Mouse (Mus musculus) thymus, adult 2 months (tissue): ENCODE results near the gene Alg2. TPM values are rescaled to one million over a fixed set of nuclear protein-coding genes. Genes with fewer than 3 reads are reported as not detected.

Experiments used
- DNase-seq: peaks from one replicate; pipeline ENCODE4 v3.0.0; 2021
- H3K27ac ChIP-seq: fragments of 200-500 bp; 2 replicates; pipeline ENCODE4 v1.5.1; 2012; ENCODE audit warnings: low read length, control low read depth; ENCODE audit not compliant: control insufficient read depth, insufficient read depth
- H3K27me3 ChIP-seq: fragments of 200-500 bp; 2 replicates; pipeline ENCODE4 v1.6.1; 2012; ENCODE audit warnings: mild to moderate bottlenecking, low read length, moderate library complexity, mixed read lengths; ENCODE audit not compliant: control insufficient read depth, insufficient read depth
- H3K36me3 ChIP-seq: fragments of 200-500 bp; 2 replicates; pipeline ENCODE4 v1.6.1; 2012; ENCODE audit warnings: mild to moderate bottlenecking, low read length, moderate library complexity; ENCODE audit not compliant: control insufficient read depth, insufficient read depth
- H3K4me1 ChIP-seq: fragments of 200-500 bp; replicated peaks from 2 replicates; pipeline ENCODE4 v1.6.1; 2012; ENCODE audit warnings: low read length; ENCODE audit not compliant: control insufficient read depth, insufficient read depth
- H3K4me3 ChIP-seq: fragments of 200-500 bp; 2 replicates; pipeline ENCODE4 v1.5.1; 2012; ENCODE audit warnings: mild to moderate bottlenecking, low read length, control low read depth, moderate library complexity; ENCODE audit not compliant: control insufficient read depth, insufficient read depth
- CTCF ChIP-seq: fragments of 200-500 bp; IDR thresholded peaks from 2 replicates; pipeline ENCODE4 v1.5.1; 2012; ENCODE audit warnings: mild to moderate bottlenecking, control low read depth, low read length, moderate library complexity, borderline replicate concordance; ENCODE audit not compliant: control insufficient read depth, poor library complexity, insufficient read depth; ENCODE audit errors: extremely low read depth
- POLR2A ChIP-seq: fragments of 200-500 bp; IDR thresholded peaks from 2 replicates; pipeline ENCODE4 v1.6.1; 2012; ENCODE audit warnings: mild to moderate bottlenecking, low read length, control low read depth, moderate library complexity; ENCODE audit not compliant: control insufficient read depth, poor library complexity, insufficient read depth; ENCODE audit errors: extremely low read depth
- WGBS: fragments of 180-500 bp; shearing (Covaris S2); methylation state at CpG from one replicate; pipeline ENCODE4 v1.1.7; 2018; 5-methylcytosine and 5-hydroxymethylcytosine counted together
- polyA plus RNA-seq: library from polyadenylated mRNA; depleted of rRNA; stranded (reverse); fragments of >200 nt; gene quantifications from 2 replicates; pipeline ENCODE4 v1.2.3, GENCODE M21; 2012; rRNA removed

Gene Alg2
- polyA plus RNA-seq, 1 experiment: 37.2 TPM

GRCm38 (mm10) chr4:47419268-47419973 is 54.7 kb downstream of the Alg2 start:
- no peaks in the 10 kb centered on the region for H3K27me3 ChIP-seq
- no peak for DNase-seq
- no peak overlapping the region for H3K4me3 ChIP-seq
- WGBS: 37% methylated on average over 9 of the region's 9 CpGs
- no peak for TF ChIP-seq CTCF
- TF ChIP-seq POLR2A: no peak
- no peak overlapping the region for H3K27ac ChIP-seq
- no peaks in the 10 kb centered on the region for H3K36me3 ChIP-seq
- H3K4me1 ChIP-seq: peaks cover 3% of the 10 kb centered on the region; the same call in 1 of the 2 replicates

GRCm38 (mm10) chr4:47417871-47418270 is 56.3 kb downstream of the Alg2 start:
- Histone ChIP-seq H3K4me3 (no peak overlapping the region), H3K4me1 (peaks cover 3% of the 10 kb centered on the region; the same call in 1 of the 2 replicates)
- WGBS: 73% methylated on average over 3 of the region's 3 CpGs

More at GRCm38 (mm10) chr4:47417871-47418270, 56.3 kb downstream of the Alg2 start:
- no peak for TF ChIP-seq CTCF
- TF ChIP-seq POLR2A: no peak
- no peaks in the 10 kb centered on the region for H3K36me3 ChIP-seq
- H3K27me3 ChIP-seq: no peaks in the 10 kb centered on the region
- H3K27ac ChIP-seq: no peak overlapping the region
- DNase-seq: no peak

Other genes with a start within 250 kb of the Alg2 start
- gene Tgfbr1, start 121.1 kb downstream of the Alg2 start, polyA plus RNA-seq: 13.2 and 17.8 TPM in 2 replicates
- gene Sec61b, start 325 bp upstream of the Alg2 start, polyA plus RNA-seq: 338 and 372 TPM in 2 replicates